Mouse (Mus musculus) urinary bladder, postnatal 36 days (tissue): Measurements from ENCODE around the gene Btbd35f6.
"Not testable (repeated sequence)": the region's sequence is repeated elsewhere in the genome, so short reads cannot be mapped to it uniquely, and the experiment has no call there.

Experiments
- DNase-seq, 2 experiments: peaks; one replicate each; pipeline ENCODE4 v3.0.0; 2022; ENCODE audit warnings: low spot score in 2 of 2, mixed read lengths in 1 of 2

Gene Btbd35f6

GRCm38 (mm10) chrX:33956440-33956839 lies at the start of gene Btbd35f6:
Btbd35f6 (minus strand) TSS chrX:33956540.
- DNase-seq = not testable (repeated sequence)

GRCm38 (mm10) chrX:33986716-33987115 lies 30.4 kb upstream of the Btbd35f6 start, which contains the start of gene Gm21870:
Gm21870 (minus strand) TSS chrX:33986816.
- not testable (repeated sequence) for DNase-seq

GRCm38 (mm10) chrX:33930216-33930615 lies 26.1 kb downstream of the Btbd35f6 start:
- not testable (repeated sequence) for DNase-seq

GRCm38 (mm10) chrX:33928225-33928624 lies 28.1 kb downstream of the Btbd35f6 start:
- not testable (repeated sequence) for DNase-seq

- not testable (repeated sequence) for DNase-seq
Measured at GRCm38 (mm10) chrX:33926344-33926743, 30.0 kb downstream of the Btbd35f6 start.

GRCm38 (mm10) chrX:33925420-33925819 lies 30.9 kb downstream of the Btbd35f6 start:
- not testable (repeated sequence) for DNase-seq
